Mouse (Mus musculus): Measurements from ENCODE around the gene Trpt1. TPM values are rescaled to one million over a fixed set of nuclear protein-coding genes. Genes with fewer than 3 reads are reported as not detected.
A peak's percentile ranks its signal among the peaks of the same experiment; 100 is the strongest.

Gene Trpt1
- total RNA-seq, 2 experiments from 2014 or later, result not detected

DNA sequence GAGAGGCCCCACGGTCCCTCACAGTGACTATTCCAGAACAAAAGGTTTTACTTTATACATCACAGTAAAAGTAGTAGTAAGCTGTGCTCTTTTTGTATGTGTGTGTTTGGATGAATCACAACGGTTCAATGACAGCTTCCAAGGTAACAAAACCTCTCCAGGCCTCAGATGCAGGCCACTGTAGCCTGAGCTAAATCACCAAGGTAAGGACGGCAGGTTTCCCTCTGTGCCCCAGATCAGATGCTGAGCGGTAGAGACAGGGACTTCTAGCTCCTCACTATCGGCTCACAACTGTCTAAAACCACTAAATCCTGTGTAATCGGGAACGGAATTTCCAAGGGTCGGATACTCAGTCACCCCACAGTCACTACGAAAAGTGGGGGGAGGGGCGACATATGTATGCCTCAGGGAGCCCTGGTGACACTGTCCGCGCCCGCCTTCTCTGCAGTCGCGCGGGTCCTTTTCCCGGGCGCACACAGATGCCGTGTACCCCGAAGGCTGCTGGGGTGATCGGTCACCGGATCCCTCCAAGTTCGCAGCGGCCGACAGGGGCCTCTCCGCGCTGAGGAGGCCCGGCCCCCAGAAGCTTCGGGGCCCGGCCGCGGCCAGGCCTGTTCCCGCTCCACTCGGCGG is 43.3 kb downstream of the Trpt1 start:
- ATAC-seq (replicated peaks; ENCODE audit: low FRiP score, poor library complexity, severe bottlenecking), result 0 out of 2 replicates have a peak, but pooled peaks have one; percentile 15

DNA sequence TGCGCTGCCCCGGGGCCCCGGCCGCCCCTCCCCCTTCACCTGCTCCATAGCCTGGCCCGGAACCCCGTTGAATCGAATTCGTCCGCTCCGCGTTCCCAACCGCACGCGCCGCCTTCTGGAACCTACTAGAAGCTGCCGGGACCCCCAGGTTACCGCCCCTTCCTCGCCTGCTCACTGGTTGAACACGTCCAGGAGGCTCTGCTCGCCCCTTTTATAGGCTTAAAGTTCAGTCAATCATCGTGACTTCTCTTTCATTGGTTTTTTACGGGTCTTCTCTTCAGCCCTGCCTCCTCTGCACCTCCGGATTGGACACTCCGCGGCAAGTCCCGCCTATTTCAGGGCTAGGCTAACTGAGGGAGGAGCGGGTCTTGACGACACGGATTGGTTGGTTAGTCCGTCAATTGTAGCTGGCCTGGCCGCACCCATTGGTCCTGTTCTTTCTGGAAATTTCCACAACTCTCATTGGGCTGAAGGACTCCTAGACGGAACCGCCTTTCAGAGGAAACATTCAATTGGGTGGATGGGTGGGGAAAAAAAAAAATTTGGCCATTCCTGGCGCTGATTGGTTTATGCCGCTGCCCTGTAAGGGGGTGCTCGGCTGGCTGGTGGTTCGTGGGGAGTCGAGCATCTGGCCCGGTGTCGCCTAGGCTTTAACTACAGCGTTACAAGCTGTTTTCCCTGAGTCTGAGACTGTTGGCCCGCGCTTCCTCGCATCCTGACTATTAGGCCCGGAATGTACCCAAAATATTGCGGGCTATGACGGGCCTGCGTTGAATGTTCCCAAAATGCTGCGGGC is 44.1 kb downstream of the Trpt1 start, which contains the start of gene Stip1:
Stip1 (minus strand) TSS at position 127 of the 796 bp plus-strand sequence.
- ATAC-seq (replicated peaks; ENCODE audit: low FRiP score, poor library complexity, severe bottlenecking), result peak; percentile 92

DNA sequence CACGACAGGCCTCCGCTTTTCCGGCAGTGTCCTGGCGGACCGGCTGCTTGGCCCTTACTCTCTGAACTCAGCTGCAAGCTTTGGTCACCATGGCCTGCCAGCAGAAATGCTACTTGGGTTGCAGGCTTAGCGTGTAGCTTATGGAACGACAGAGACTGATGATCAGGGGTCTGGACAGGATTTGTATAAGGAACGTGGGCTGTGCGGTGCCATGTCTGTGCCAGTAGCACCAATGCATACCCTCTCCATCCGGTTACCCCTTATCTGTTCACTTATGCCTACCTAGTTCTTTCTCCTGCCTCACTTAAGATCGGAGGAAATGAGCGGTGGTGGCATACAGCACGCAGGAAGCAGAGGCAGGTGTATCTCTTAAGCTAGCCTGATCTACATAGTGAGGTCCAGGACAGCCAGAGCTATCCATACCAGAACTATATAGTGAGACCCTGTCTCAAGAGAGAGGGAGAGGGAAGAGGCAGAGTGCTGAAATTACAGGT is 44.8 kb downstream of the Trpt1 start:
- peak; percentile 33 for ATAC-seq (replicated peaks; ENCODE audit: low FRiP score, poor library complexity, severe bottlenecking)

DNA sequence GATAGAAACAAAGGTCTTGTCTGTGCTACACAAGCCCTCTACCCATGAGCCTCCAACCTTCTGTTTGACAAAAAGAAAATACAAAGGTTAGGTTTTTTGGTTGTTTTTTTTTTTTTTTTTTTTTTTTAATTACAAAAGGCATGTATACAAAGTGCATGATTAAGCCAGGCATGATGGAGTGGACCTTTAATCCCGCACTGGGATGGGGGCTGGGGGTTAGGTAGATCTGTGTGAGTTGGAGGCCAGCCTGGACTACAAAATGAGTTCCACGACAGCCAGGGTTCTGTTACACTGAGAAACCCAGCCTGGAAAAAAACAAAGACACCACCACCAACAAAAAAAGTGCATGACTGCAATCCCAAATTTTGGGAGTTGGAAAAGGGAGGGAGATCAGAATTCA is 45.2 kb downstream of the Trpt1 start:
- no peak for ATAC-seq (replicated peaks; ENCODE audit: low FRiP score, poor library complexity, severe bottlenecking)

- no peak for ATAC-seq (replicated peaks; ENCODE audit: low FRiP score, poor library complexity, severe bottlenecking)
Observed at GRCm38 (mm10) chr19:7044279-7044678, 48.3 kb downstream of the Trpt1 start.

DNA sequence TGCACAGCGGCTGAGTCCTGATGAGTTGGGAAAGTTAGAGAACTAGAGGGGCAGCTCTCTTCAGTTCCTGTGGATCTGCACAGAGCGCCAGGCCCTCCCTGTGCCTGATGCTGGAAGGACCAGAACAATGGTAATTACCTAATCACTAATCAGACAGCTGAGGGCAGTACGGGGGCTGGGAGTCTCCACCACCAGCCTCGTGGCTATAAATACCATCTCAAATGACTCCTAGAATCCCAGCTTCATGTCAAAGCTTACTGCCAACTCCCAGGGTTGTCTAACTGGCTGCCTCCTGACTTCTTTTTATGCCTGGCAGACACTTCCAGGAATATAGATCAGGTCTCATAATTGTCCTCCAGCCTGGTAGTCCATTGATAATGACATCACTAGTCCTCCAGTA is 48.8 kb downstream of the Trpt1 start:
- ATAC-seq (replicated peaks; ENCODE audit: low FRiP score, poor library complexity, severe bottlenecking), result no peak

Other genes with a start within 250 kb of the Trpt1 start
- gene Rps6ka4, start 155.5 kb upstream of the Trpt1 start, total RNA-seq (2015; ENCODE audit: low replicate concordance), result 0.72 TPM in 1 of 2 replicates, not detected in the other
- gene Rps6ka4, start 155.5 kb upstream of the Trpt1 start, total RNA-seq (2017; ENCODE audit: low replicate concordance), result 1.2 and 1.5 TPM in 2 replicates
- 4.2 and 9.4 TPM in 2 replicates for gene Ccdc88b, start 137.9 kb upstream of the Trpt1 start, total RNA-seq (2015; ENCODE audit: low replicate concordance)
- 6.4 and 12.1 TPM in 2 replicates for gene Ccdc88b, start 137.9 kb upstream of the Trpt1 start, total RNA-seq (2017; ENCODE audit: low replicate concordance)
- gene Trmt112, start 86.4 kb upstream of the Trpt1 start, total RNA-seq (2015; ENCODE audit: low replicate concordance), result 30.6 and 44.0 TPM in 2 replicates
- 20.2 and 33.6 TPM in 2 replicates for gene Trmt112, start 86.4 kb upstream of the Trpt1 start, total RNA-seq (2017; ENCODE audit: low replicate concordance)
- 130 and 145 TPM in 2 replicates for gene Prdx5, start 86.0 kb upstream of the Trpt1 start, total RNA-seq (2015; ENCODE audit: low replicate concordance)
- 101 and 126 TPM in 2 replicates for gene Prdx5, start 86.0 kb upstream of the Trpt1 start, total RNA-seq (2017; ENCODE audit: low replicate concordance)
- 2.9 and 3.4 TPM in 2 replicates for gene Esrra, start 74.3 kb upstream of the Trpt1 start, total RNA-seq (2015; ENCODE audit: low replicate concordance)
- 0.61 and 2.7 TPM in 2 replicates for gene Esrra, start 74.3 kb upstream of the Trpt1 start, total RNA-seq (2017; ENCODE audit: low replicate concordance)
- gene Catsperz, start 70.8 kb upstream of the Trpt1 start, total RNA-seq (2015; ENCODE audit: low replicate concordance), result not detected in 2 replicates
- not detected in 2 replicates for gene Catsperz, start 70.8 kb upstream of the Trpt1 start, total RNA-seq (2017; ENCODE audit: low replicate concordance)
- gene Kcnk4, start 61.6 kb upstream of the Trpt1 start, total RNA-seq (2015; ENCODE audit: low replicate concordance), result not detected in 2 replicates
- not detected in 2 replicates for gene Kcnk4, start 61.6 kb upstream of the Trpt1 start, total RNA-seq (2017; ENCODE audit: low replicate concordance)
- 2.9 and 5.0 TPM in 2 replicates for gene Bad, start 54.3 kb upstream of the Trpt1 start, total RNA-seq (2015; ENCODE audit: low replicate concordance)
- gene Bad, start 54.3 kb upstream of the Trpt1 start, total RNA-seq (2017; ENCODE audit: low replicate concordance), result 6.3 and 10.9 TPM in 2 replicates
- gene Gpr137, start 53.7 kb upstream of the Trpt1 start, total RNA-seq (2015; ENCODE audit: low replicate concordance), result 2.9 TPM in 2 replicates
- 2.8 TPM in 1 of 2 replicates, not detected in the other for gene Gpr137, start 53.7 kb upstream of the Trpt1 start, total RNA-seq (2017; ENCODE audit: low replicate concordance)
- gene Ppp1r14b, start 21.2 kb upstream of the Trpt1 start, total RNA-seq (2015; ENCODE audit: low replicate concordance), result 31.0 and 59.1 TPM in 2 replicates
- gene Ppp1r14b, start 21.2 kb upstream of the Trpt1 start, total RNA-seq (2017; ENCODE audit: low replicate concordance), result 0.91 and 10.4 TPM in 2 replicates
- 1.4 and 1.7 TPM in 2 replicates for gene Plcb3, start 19.7 kb upstream of the Trpt1 start, total RNA-seq (2015; ENCODE audit: low replicate concordance)
- 0.68 and 1.8 TPM in 2 replicates for gene Plcb3, start 19.7 kb upstream of the Trpt1 start, total RNA-seq (2017; ENCODE audit: low replicate concordance)
- gene Fkbp2, start 15.6 kb upstream of the Trpt1 start, total RNA-seq (2015; ENCODE audit: low replicate concordance), result 38.1 and 93.3 TPM in 2 replicates
- 31.0 and 34.9 TPM in 2 replicates for gene Fkbp2, start 15.6 kb upstream of the Trpt1 start, total RNA-seq (2017; ENCODE audit: low replicate concordance)
- gene Vegfb, start 8.5 kb upstream of the Trpt1 start, total RNA-seq (2015; ENCODE audit: low replicate concordance), result 13.7 and 22.2 TPM in 2 replicates
- 0.98 and 4.1 TPM in 2 replicates for gene Vegfb, start 8.5 kb upstream of the Trpt1 start, total RNA-seq (2017; ENCODE audit: low replicate concordance)
- gene Dnajc4, start 3.6 kb upstream of the Trpt1 start, total RNA-seq (2015; ENCODE audit: low replicate concordance), result 11.5 TPM in 1 of 2 replicates, not detected in the other
- gene Dnajc4, start 3.6 kb upstream of the Trpt1 start, total RNA-seq (2017; ENCODE audit: low replicate concordance), result 2.2 and 2.6 TPM in 2 replicates
- gene Nudt22, start within 50 bp of the Trpt1 start, total RNA-seq (2015; ENCODE audit: low replicate concordance), result 4.2 and 10.1 TPM in 2 replicates
- gene Nudt22, start within 50 bp of the Trpt1 start, total RNA-seq (2017; ENCODE audit: low replicate concordance), result 0.26 and 3.9 TPM in 2 replicates
- 30.6 and 38.6 TPM in 2 replicates for gene Fermt3, start 23.3 kb downstream of the Trpt1 start, total RNA-seq (2015; ENCODE audit: low replicate concordance)
- gene Fermt3, start 23.3 kb downstream of the Trpt1 start, total RNA-seq (2017; ENCODE audit: low replicate concordance), result 63.9 and 69.1 TPM in 2 replicates
- gene Stip1, start 43.8 kb downstream of the Trpt1 start, total RNA-seq (2015; ENCODE audit: low replicate concordance), result 59.5 and 78.6 TPM in 2 replicates
- gene Stip1, start 43.8 kb downstream of the Trpt1 start, total RNA-seq (2017; ENCODE audit: low replicate concordance), result 48.1 and 60.8 TPM in 2 replicates
- gene Macrod1, start 60.7 kb downstream of the Trpt1 start, total RNA-seq (2015; ENCODE audit: low replicate concordance), result not detected in 2 replicates
- 0.53 and 1.2 TPM in 2 replicates for gene Macrod1, start 60.7 kb downstream of the Trpt1 start, total RNA-seq (2017; ENCODE audit: low replicate concordance)
- not detected in 2 replicates for gene Flrt1, start 109.6 kb downstream of the Trpt1 start, total RNA-seq (2015; ENCODE audit: low replicate concordance)
- gene Flrt1, start 109.6 kb downstream of the Trpt1 start, total RNA-seq (2017; ENCODE audit: low replicate concordance), result not detected in 2 replicates
- 17.3 and 25.6 TPM in 2 replicates for gene Otub1, start 210.2 kb downstream of the Trpt1 start, total RNA-seq (2015; ENCODE audit: low replicate concordance)
- 8.2 and 10.0 TPM in 2 replicates for gene Otub1, start 210.2 kb downstream of the Trpt1 start, total RNA-seq (2017; ENCODE audit: low replicate concordance)
- 226 and 267 TPM in 2 replicates for gene Cox8a, start 221.5 kb downstream of the Trpt1 start, total RNA-seq (2015; ENCODE audit: low replicate concordance)
- 106 and 241 TPM in 2 replicates for gene Cox8a, start 221.5 kb downstream of the Trpt1 start, total RNA-seq (2017; ENCODE audit: low replicate concordance)
- 35.6 and 47.2 TPM in 2 replicates for gene Naa40, start 245.1 kb downstream of the Trpt1 start, total RNA-seq (2015; ENCODE audit: low replicate concordance)
- gene Naa40, start 245.1 kb downstream of the Trpt1 start, total RNA-seq (2017; ENCODE audit: low replicate concordance), result 44.8 and 57.3 TPM in 2 replicates